Mouse (Mus musculus): ENCODE results near the gene Gm7073. TPM values are rescaled to one million over a fixed set of nuclear protein-coding genes. Genes with fewer than 3 reads are reported as not detected.
A peak's percentile ranks its signal among the peaks of the same experiment; 100 is the strongest.

Gene Gm7073
- polyA plus RNA-seq, 1 experiment from 2014 or later: not detected

DNA sequence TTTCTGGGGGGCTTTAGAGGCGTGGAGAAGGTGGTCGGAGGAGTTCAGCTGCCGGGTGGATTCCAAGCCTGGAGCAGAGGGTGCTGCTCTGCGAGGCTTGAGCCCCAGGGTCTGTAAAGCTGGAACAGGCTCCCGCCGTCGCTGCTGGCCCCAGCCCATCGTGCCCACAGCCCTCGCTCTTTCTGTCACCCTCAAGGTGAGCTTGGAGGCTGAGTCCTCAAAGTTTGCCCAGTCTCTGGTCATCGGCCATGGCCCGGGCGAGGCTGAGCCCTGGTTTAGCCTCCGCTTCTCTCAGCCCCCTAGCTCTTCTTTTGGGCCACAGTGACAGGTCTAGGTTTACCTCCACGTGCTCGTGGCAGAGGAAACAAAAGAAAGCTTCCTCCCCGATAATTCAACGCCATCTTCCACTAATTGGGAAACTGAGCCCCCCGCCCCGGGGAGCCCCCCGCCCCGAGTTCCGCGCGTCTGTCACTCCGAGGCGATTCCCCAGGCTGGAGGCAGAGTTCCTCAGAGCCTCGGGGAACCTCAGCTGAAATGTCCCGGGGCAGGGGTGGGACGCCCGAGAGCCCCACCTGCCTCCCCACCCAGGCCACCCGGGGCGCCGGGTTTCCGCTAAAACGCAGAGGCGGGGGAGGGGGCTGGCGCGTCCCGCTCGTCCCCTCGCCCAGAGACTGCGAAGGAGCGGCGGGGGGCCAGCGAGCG lies 135.8 kb downstream of the Gm7073 start:
- Histone ChIP-seq H3K9ac (replicated peaks; ENCODE audit: low read depth, low read length) (peak overlapping the region; percentile 81), H3K4me2 (ENCODE audit: low read length) (peak overlapping the region; percentile 60), H3K27me3 (replicated peaks; ENCODE audit: control insufficient read depth, insufficient read depth, low read length) (no peaks in the 10 kb centered on the region), H3K36me3 (ENCODE audit: control insufficient read depth, insufficient read depth) (no peaks in the 10 kb centered on the region), H3K4me1 (replicated peaks; ENCODE audit: control insufficient read depth, insufficient read depth, low read length) (peaks cover 8% of the 10 kb centered on the region; the same call in 1 of the 2 replicates), H3K27ac (ENCODE audit: low read length) (peak overlapping the region; percentile 23; the same call in 1 of the 2 replicates), H3K4me3 (replicated peaks; ENCODE audit: low read length) (peak overlapping the region; percentile 71), H3K9me3 (ENCODE audit: control insufficient read depth, low read length) (no peaks in the 10 kb centered on the region)
- WGBS: 19% methylated on average over 38 of the region's 46 CpGs
- ATAC-seq: peak; percentile 15

GRCm38 (mm10) chrX:60394292-60394691 lies 144.8 kb downstream of the Gm7073 start:
- no peak overlapping the region for H3K4me3 ChIP-seq (replicated peaks; ENCODE audit: low read length)
- H3K9ac ChIP-seq (replicated peaks; ENCODE audit: low read depth, low read length): no peak overlapping the region
- H3K27ac ChIP-seq (ENCODE audit: low read length): no peak overlapping the region
- no peak for ATAC-seq
- H3K9me3 ChIP-seq (ENCODE audit: control insufficient read depth, low read length): no peaks in the 10 kb centered on the region
- WGBS: 60% methylated on average over 4 of the region's 4 CpGs
- H3K4me2 ChIP-seq (ENCODE audit: low read length): no peak overlapping the region
- no peaks in the 10 kb centered on the region for H3K36me3 ChIP-seq (ENCODE audit: control insufficient read depth, insufficient read depth)
- no peaks in the 10 kb centered on the region for H3K4me1 ChIP-seq (replicated peaks; ENCODE audit: control insufficient read depth, insufficient read depth, low read length)
- H3K27me3 ChIP-seq (replicated peaks; ENCODE audit: control insufficient read depth, insufficient read depth, low read length): no peaks in the 10 kb centered on the region

DNA sequence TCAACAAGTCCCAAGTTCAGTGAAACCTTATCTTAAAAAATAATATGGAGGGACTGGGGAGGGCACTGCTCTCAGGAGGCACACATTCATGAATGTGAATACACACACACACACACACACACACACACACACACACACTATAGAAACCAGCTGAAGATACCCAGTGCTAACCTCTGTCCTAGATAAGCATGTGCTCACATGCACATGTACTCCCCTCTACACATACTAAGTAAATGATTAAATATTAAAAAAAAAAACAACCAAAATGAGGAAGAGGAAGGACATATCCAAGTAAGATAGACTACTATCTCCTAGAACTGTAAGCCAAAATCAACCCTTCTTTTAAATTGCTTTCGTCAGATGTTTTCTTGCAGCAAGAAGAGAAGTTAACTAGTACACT lies 152.2 kb downstream of the Gm7073 start:
- Histone ChIP-seq H3K9me3 (ENCODE audit: control insufficient read depth, low read length) (no peaks in the 10 kb centered on the region), H3K36me3 (ENCODE audit: control insufficient read depth, insufficient read depth) (no peaks in the 10 kb centered on the region), H3K4me1 (replicated peaks; ENCODE audit: control insufficient read depth, insufficient read depth, low read length) (no peaks in the 10 kb centered on the region), H3K27ac (ENCODE audit: low read length) (no peak overlapping the region), H3K9ac (replicated peaks; ENCODE audit: low read depth, low read length) (no peak overlapping the region), H3K4me2 (ENCODE audit: low read length) (no peak overlapping the region), H3K27me3 (replicated peaks; ENCODE audit: control insufficient read depth, insufficient read depth, low read length) (no peaks in the 10 kb centered on the region), H3K4me3 (replicated peaks; ENCODE audit: low read length) (no peak overlapping the region)
- no peak for ATAC-seq
- 81% methylated on average over 1 of the region's 1 CpGs for WGBS

MicroRNA genes within 50 kb of the gene (microRNA counts, 519-probe panel; counts per million panel counts)
- 2,149 counts per million, percentile 40 among the panel's probes with 10 or more counts for microRNA mmu-miR-505

Small RNA genes lying within 50 kb of the gene (microRNA-seq; reads per million reads assigned to microRNA genes)
- 149 reads per million, percentile 59 among the genes with 10 or more reads in this experiment for gene Mir505

Other genes with a start within 250 kb of the Gm7073 start
- 13.5 and 14.5 TPM in 2 replicates for gene Atp11c, start 53.4 kb upstream of the Gm7073 start, polyA plus RNA-seq (2015; fragmentation: Nextera tagmentation; extraction: Ambion mirVana)

Data from forebrain, embryonic 16.5 days (tissue).